Mouse (Mus musculus) MEL (cell line): ENCODE data around the gene Nckap5l. TPM values are rescaled to one million over a fixed set of nuclear protein-coding genes. Genes with fewer than 3 reads are reported as not detected.

ENCODE experiments used
- DNase-seq: peaks from one replicate; pipeline ENCODE4 v3.0.0; 2011; ENCODE audit warnings: low read depth, low spot score
- H3K27ac ChIP-seq: 2 replicates; pipeline ENCODE4 v1.5.1; 2012; ENCODE audit warnings: low read depth, mild to moderate bottlenecking, control low read depth, low read length, moderate library complexity; ENCODE audit not compliant: control insufficient read depth
- H3K27me3 ChIP-seq, 2 experiments: fragments of 150-350 bp in 1 of 2; sonication (generic) in 1 of 2; 2 replicates each; pipeline ENCODE4 v1.6.1; 2012; ENCODE audit warnings: low read length in 2 of 2, mild to moderate bottlenecking in 2 of 2, improper control_type of control experiment in 1 of 2, moderate library complexity in 1 of 2; ENCODE audit not compliant: insufficient read depth in 2 of 2, control insufficient read depth in 1 of 2
- H3K36me3 ChIP-seq, 2 experiments: 2 replicates each; pipeline ENCODE4 v1.6.1; 2012 to 2014; ENCODE audit warnings: low read length in 2 of 2, improper control_type of control experiment in 1 of 2, inconsistent platforms in 1 of 2, mild to moderate bottlenecking in 1 of 2; ENCODE audit not compliant: insufficient read depth in 2 of 2, control insufficient read depth in 1 of 2
- H3K4me1 ChIP-seq, 2 experiments: fragments of 150-350 bp in 1 of 2; sonication (generic) in 1 of 2; 2 replicates each; pipeline ENCODE4 v1.6.1; 2012; ENCODE audit warnings: low read length in 2 of 2, improper control_type of control experiment in 1 of 2, mild to moderate bottlenecking in 1 of 2; ENCODE audit not compliant: insufficient read depth in 2 of 2, control insufficient read depth in 1 of 2
- H3K4me3 ChIP-seq, 2 experiments: fragments of 150-350 bp in 1 of 2; sonication (generic) in 1 of 2; 2 replicates each; pipeline ENCODE4 v1.5.1; 2012; ENCODE audit warnings: low read depth in 2 of 2, low read length in 2 of 2, mild to moderate bottlenecking in 2 of 2, moderate library complexity in 2 of 2, control low read depth in 1 of 2, improper control_type of control experiment in 1 of 2; ENCODE audit not compliant: control insufficient read depth in 1 of 2, insufficient read depth in 1 of 2
- H3K79me2 ChIP-seq: 2 replicates; pipeline ENCODE4 v1.6.1; 2012; ENCODE audit warnings: mild to moderate bottlenecking, low read length, moderate library complexity; ENCODE audit not compliant: control insufficient read depth, poor library complexity, insufficient read depth
- H3K9ac ChIP-seq: 2 replicates; pipeline ENCODE4 v1.6.1; 2012; ENCODE audit warnings: low read depth, mild to moderate bottlenecking, control low read depth, low read length, moderate library complexity; ENCODE audit not compliant: control insufficient read depth, poor library complexity, severe bottlenecking
- H3K9me3 ChIP-seq: fragments of 150-350 bp; sonication (generic); replicated peaks from 2 replicates; pipeline ENCODE4 v1.6.1; 2012; ENCODE audit warnings: mild to moderate bottlenecking, low read length, improper control_type of control experiment, moderate library complexity; ENCODE audit not compliant: insufficient read depth
- BHLHE40 ChIP-seq: IDR thresholded peaks from 2 replicates; pipeline ENCODE4 v1.6.1; 2012; ENCODE audit warnings: low read depth, mild to moderate bottlenecking, inconsistent platforms, low read length, improper control_type of control experiment, borderline replicate concordance
- CHD1 ChIP-seq: IDR thresholded peaks from 2 replicates; pipeline ENCODE4 v1.6.1; 2012; ENCODE audit warnings: low read depth, mild to moderate bottlenecking, inconsistent platforms, low read length, improper control_type of control experiment
- CHD2 ChIP-seq: IDR thresholded peaks from 2 replicates; pipeline ENCODE4 v1.6.1; 2011; ENCODE audit warnings: low read length, improper control_type of control experiment
- E2F4 ChIP-seq: IDR thresholded peaks from 2 replicates; pipeline ENCODE4 v1.6.1; 2011; ENCODE audit warnings: low read depth, low read length, improper control_type of control experiment, borderline replicate concordance
- ELF1 ChIP-seq: IDR thresholded peaks from 2 replicates; pipeline ENCODE4 v1.6.1; 2014; ENCODE audit warnings: low read depth, mild to moderate bottlenecking, inconsistent platforms, low read length, improper control_type of control experiment, moderate library complexity
- EP300 ChIP-seq, 2 experiments: IDR thresholded peaks; 2 replicates each; pipeline ENCODE4 v1.6.1; 2011; ENCODE audit warnings: improper control_type of control experiment in 2 of 2, low read length in 2 of 2, low read depth in 1 of 2, mild to moderate bottlenecking in 1 of 2
- ETS1 ChIP-seq: IDR thresholded peaks from 2 replicates; pipeline ENCODE4 v1.6.1; 2012; ENCODE audit warnings: low read depth, mild to moderate bottlenecking, inconsistent platforms, low read length, improper control_type of control experiment, moderate library complexity
- GATA1 ChIP-seq: IDR thresholded peaks from 2 replicates; pipeline ENCODE4 v1.6.1; 2011; ENCODE audit warnings: low read depth, low read length, improper control_type of control experiment
- JUND ChIP-seq: IDR thresholded peaks from 2 replicates; pipeline ENCODE4 v1.6.1; 2011; ENCODE audit warnings: low read depth, mild to moderate bottlenecking, improper control_type of control experiment, low read length
- MAFK ChIP-seq: IDR thresholded peaks from 2 replicates; pipeline ENCODE4 v1.6.1; 2011; ENCODE audit warnings: low read depth, mild to moderate bottlenecking, low read length, improper control_type of control experiment, borderline replicate concordance
- MEF2A ChIP-seq: IDR thresholded peaks from 2 replicates; pipeline ENCODE4 v1.6.1; 2014; ENCODE audit warnings: low read depth, mild to moderate bottlenecking, inconsistent platforms, low read length, improper control_type of control experiment; ENCODE audit not compliant: poor library complexity, insufficient replicate concordance, severe bottlenecking; ENCODE audit errors: extremely low read depth
- MXI1 ChIP-seq: IDR thresholded peaks from 2 replicates; pipeline ENCODE4 v1.6.1; 2011; ENCODE audit warnings: mild to moderate bottlenecking, low read depth, low read length, improper control_type of control experiment
- MYB ChIP-seq: IDR thresholded peaks from 2 replicates; pipeline ENCODE4 v1.6.1; 2011; ENCODE audit warnings: mild to moderate bottlenecking, low read depth, low read length, improper control_type of control experiment
- NELFE ChIP-seq: IDR thresholded peaks from 2 replicates; pipeline ENCODE4 v1.6.1; 2011; ENCODE audit warnings: low read depth, low read length, improper control_type of control experiment
- POLR2A ChIP-seq, 2 experiments: IDR thresholded peaks; 2 replicates each; pipeline ENCODE4 v1.6.1; 2011 to 2012; ENCODE audit warnings: low read length in 2 of 2, mild to moderate bottlenecking in 2 of 2, control low read depth in 1 of 2, improper control_type of control experiment in 1 of 2, low read depth in 1 of 2, moderate library complexity in 1 of 2; ENCODE audit not compliant: control insufficient read depth in 1 of 2, insufficient read depth in 1 of 2, poor library complexity in 1 of 2
- POLR2AphosphoS2 ChIP-seq: IDR thresholded peaks from 2 replicates; pipeline ENCODE4 v1.6.1; 2011; ENCODE audit warnings: low read length, improper control_type of control experiment
- POLR2AphosphoS5 ChIP-seq: IDR thresholded peaks from 2 replicates; pipeline ENCODE4 v1.6.1; 2012; ENCODE audit warnings: low read depth, borderline replicate concordance, mild to moderate bottlenecking, inconsistent platforms, low read length, moderate library complexity, mixed read lengths
- RAD21 ChIP-seq: IDR thresholded peaks from 2 replicates; pipeline ENCODE4 v1.6.1; 2011; ENCODE audit warnings: mild to moderate bottlenecking, low read depth, low read length, improper control_type of control experiment
- RCOR1 ChIP-seq: IDR thresholded peaks from 2 replicates; pipeline ENCODE4 v1.6.1; 2012; ENCODE audit warnings: low read depth, mild to moderate bottlenecking, inconsistent platforms, low read length, improper control_type of control experiment
- TAL1 ChIP-seq: IDR thresholded peaks from 2 replicates; pipeline ENCODE4 v1.6.1; 2012; ENCODE audit warnings: mild to moderate bottlenecking, inconsistent platforms, low read length, moderate library complexity, mixed read lengths
- TBP ChIP-seq: IDR thresholded peaks from 2 replicates; pipeline ENCODE4 v1.8.0; 2011; ENCODE audit warnings: low read depth, low read length, improper control_type of control experiment
- TCF12 ChIP-seq: IDR thresholded peaks from 2 replicates; pipeline ENCODE4 v1.6.1; 2014; ENCODE audit warnings: low read depth, mild to moderate bottlenecking, inconsistent platforms, low read length, improper control_type of control experiment, moderate library complexity
- USF1 ChIP-seq: IDR thresholded peaks from 2 replicates; pipeline ENCODE4 v1.6.1; 2014; ENCODE audit warnings: low read depth, mild to moderate bottlenecking, inconsistent platforms, low read length, improper control_type of control experiment, moderate library complexity
- USF2 ChIP-seq, 2 experiments: IDR thresholded peaks; 2 replicates each; pipeline ENCODE4 v1.6.1; 2011 to 2012; ENCODE audit warnings: improper control_type of control experiment in 2 of 2, low read length in 2 of 2, borderline replicate concordance in 1 of 2, inconsistent platforms in 1 of 2, low read depth in 1 of 2, mild to moderate bottlenecking in 1 of 2; ENCODE audit not compliant: insufficient read depth in 1 of 2
- ZKSCAN1 ChIP-seq: IDR thresholded peaks from 2 replicates; pipeline ENCODE4 v1.6.1; 2012; ENCODE audit warnings: low read depth, mild to moderate bottlenecking, inconsistent platforms, low read length, improper control_type of control experiment, moderate library complexity
- ZNF384 ChIP-seq: IDR thresholded peaks from 2 replicates; pipeline ENCODE4 v1.6.1; 2012; ENCODE audit warnings: low read depth, mild to moderate bottlenecking, inconsistent platforms, low read length, improper control_type of control experiment
- polyA plus RNA-seq, 2 experiments: library from polyadenylated mRNA; stranded (reverse) in 1 of 2; unstranded in 1 of 2; fragments of >175 nt in 1 of 2; fragments of >200 nt in 1 of 2; gene quantifications; 2 replicates each; pipeline versions ENCODE4 v1.2.1 to v1.2.4; 2012; ENCODE audit warnings: low replicate concordance in 2 of 2, low read depth in 1 of 2; ENCODE audit not compliant: insufficient read length in 2 of 2, insufficient read depth in 1 of 2, missing spikeins in 1 of 2
- total RNA-seq: library from RNA; depleted of rRNA; stranded (reverse); fragments of 300-350 nt; gene quantifications from 2 replicates; pipeline ENCODE4 v1.2.3, GENCODE M21; 2012

Nckap5l gene
- total and polyA plus RNA-seq, 3 experiments: 2.5 to 14.1 TPM; not detected in 1

GRCm38 (mm10) chr15:99396462-99396861 lies 61.1 kb downstream of the Nckap5l start (continued):
- TF ChIP-seq E2F4 (no peak), JUND (no peak), POLR2A (IDR thresholded peaks at IDR 0.05; ENCODE audit: control insufficient read depth in 1 of 2, insufficient read depth in 1 of 2, low read depth in 1 of 2, low read length in 2 of 2, poor library complexity in 1 of 2) (no peak), POLR2AphosphoS2 (no peak; the same call in 1 of the 2 replicates), MAFK (no peak), MEF2A (no peak), TBP (no peak; the same call in 1 of the 2 replicates), POLR2AphosphoS5 (no peak), TAL1 (no peak; the same call in none of the 2 replicates), NELFE (no peak), ZKSCAN1 (0 out of 2 replicates have a peak, but pooled peaks have one; percentile 38), CHD2 (no peak), USF2 (IDR thresholded peaks at IDR 0.05; ENCODE audit: borderline replicate concordance in 1 of 2, insufficient read depth in 1 of 2, low read depth in 1 of 2, low read length in 2 of 2) (no peak), MXI1 (peak; percentile 88), ELF1 (no peak), RAD21 (no peak), USF1 (no peak), EP300 (IDR thresholded peaks at IDR 0.05; ENCODE audit: low read depth in 1 of 2, low read length in 2 of 2) (peak; percentile 58 to 73)
- TF ChIP-seq, all 39 proteins: peak for 11

DNA sequence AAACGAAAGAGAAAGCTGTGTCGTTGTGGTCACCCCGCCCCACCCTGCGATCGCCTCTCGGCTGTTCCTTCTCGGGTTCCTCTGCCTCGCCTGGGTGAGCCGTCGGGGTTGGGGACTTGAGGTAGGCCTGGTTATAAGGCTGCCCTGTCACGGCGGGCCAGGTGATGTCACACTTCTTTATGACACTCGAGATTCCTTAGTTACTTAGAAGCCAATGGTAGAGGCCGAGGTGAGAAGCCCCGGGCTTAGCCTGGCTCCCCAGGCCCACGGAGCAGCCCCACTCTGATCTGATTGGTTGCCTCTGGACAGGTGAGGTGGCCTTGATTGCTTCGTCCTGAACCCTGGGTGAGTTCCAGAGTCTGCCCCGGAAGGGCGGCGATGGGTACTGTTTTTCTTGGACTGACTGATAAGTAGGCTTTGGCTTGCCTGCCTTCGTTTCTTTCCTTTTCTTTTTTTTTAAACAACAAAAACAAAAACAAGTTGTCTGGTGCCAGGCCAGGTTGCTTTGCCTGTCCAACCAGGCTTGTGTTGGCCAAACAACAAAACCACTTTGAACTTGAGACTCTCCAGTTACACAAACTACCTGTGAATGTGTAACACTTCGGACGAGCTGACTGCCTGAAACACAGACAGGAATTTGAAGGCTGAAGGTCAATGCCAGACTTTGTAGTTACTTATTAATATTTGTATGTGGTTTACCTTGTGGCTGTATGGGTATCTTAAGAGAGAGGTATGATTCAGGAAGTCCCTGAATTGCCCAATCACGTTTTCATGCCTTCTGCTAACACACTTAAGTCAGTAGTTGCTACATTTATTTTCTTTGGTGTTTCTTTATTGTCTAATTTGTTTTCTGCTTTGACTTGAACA lies 63.9 kb downstream of the Nckap5l start:
- TF ChIP-seq TBP: no peak; the same call in 1 of the 2 replicates
- TF ChIP-seq BHLHE40: no peak
- peak; percentile 68; the same call in 1 of the 2 replicates for TF ChIP-seq ZNF384
- TF ChIP-seq TAL1: peak; percentile 15; the same call in 1 of the 2 replicates
- TF ChIP-seq ELF1: peak; percentile 51; the same call in 1 of the 2 replicates
- TF ChIP-seq GATA1: peak; percentile 49; the same call in 1 of the 2 replicates
- no peak for TF ChIP-seq MYB
- no peak for TF ChIP-seq CHD1
- peak; percentile 57 for TF ChIP-seq MXI1
- TF ChIP-seq ETS1: peak; percentile 62
- TF ChIP-seq RCOR1: peak; percentile 60; the same call in 1 of the 2 replicates
- TF ChIP-seq TCF12: peak; percentile 65
- peak; percentile 43 to 67; a peak in 3 of 4 replicates for TF ChIP-seq EP300 (IDR thresholded peaks at IDR 0.05; ENCODE audit: low read depth in 1 of 2, low read length in 2 of 2)
- peak overlapping the region; percentile 92 for H3K27ac ChIP-seq
- peaks cover 56% of the 10 kb centered on the region for H3K79me2 ChIP-seq
- no peaks in the 10 kb centered on the region for H3K27me3 ChIP-seq
- no peaks in the 10 kb centered on the region for H3K9me3 ChIP-seq
- H3K4me1 ChIP-seq: peaks cover 29 to 50% of the 10 kb centered on the region in 2 experiments
- peak; percentile 83 for DNase-seq
- H3K9ac ChIP-seq: peak overlapping the region; percentile 92
- peaks cover 0 to 60% of the 10 kb centered on the region in 2 experiments; a peak in 3 of 4 replicates for H3K36me3 ChIP-seq
- peak overlapping the region; percentile 69 to 96 for H3K4me3 ChIP-seq
